Mouse (Mus musculus) CD8-positive naive resting alpha-beta T cell, adult 57 days (primary cell): ENCODE results near the gene Ak9. TPM values are rescaled to one million over a fixed set of nuclear protein-coding genes. Genes with fewer than 3 reads are reported as not detected.

Source experiments
- total RNA-seq: library from RNA; stranded (reverse); gene quantifications from one replicate; pipeline ENCODE4 v1.2.4, GENCODE M21; 2023

The Ak9 gene
- total RNA-seq = not detected

GRCm38 (mm10) chr10:41303639-41304444, at the start of gene Ak9:
Gene Ak9 (plus strand): TSS chr10:41303980.

GRCm38 (mm10) chr10:41302689-41303431, 920 bp upstream of the Ak9 start, which contains the start of gene Fig4:
Gene Fig4 (minus strand): TSS chr10:41303260.

GRCm38 (mm10) chr10:41450137-41450670, 146.4 kb downstream of the Ak9 start, which contains the start of gene Zbtb24:
Gene Zbtb24 (plus strand): TSS chr10:41450383.

GRCm38 (mm10) chr10:41476171-41477017, 172.6 kb downstream of the Ak9 start, which contains the start of gene Mical1:
Gene Mical1 (plus strand): TSS chr10:41476314.

Other genes with a start within 250 kb of the Ak9 start
- gene Gpr6, start 231.7 kb upstream of the Ak9 start, total RNA-seq = not detected
- 17.1 TPM for gene Fig4, start 720 bp upstream of the Ak9 start, total RNA-seq
- 38.5 TPM for gene Zbtb24, start 146.4 kb downstream of the Ak9 start, total RNA-seq
- gene Mical1, start 172.3 kb downstream of the Ak9 start, total RNA-seq = 277 TPM
- gene Smpd2, start 186.4 kb downstream of the Ak9 start, total RNA-seq = 18.0 TPM
- gene Ppil6, start 186.5 kb downstream of the Ak9 start, total RNA-seq = not detected
- gene Cd164, start 215.4 kb downstream of the Ak9 start, total RNA-seq = 308 TPM